Mouse (Mus musculus) cerebellum, adult 9-10 months (tissue): ENCODE data around the gene Ugt1a7c.
"Not testable (repeated sequence)": the region's sequence is repeated elsewhere in the genome, so short reads cannot be mapped to it uniquely, and the experiment has no call there.

ENCODE experiments used
- DNase-seq: peaks from one replicate; pipeline ENCODE4 v3.0.0; 2022

Gene Ugt1a7c

GRCm38 (mm10) chr1:88094941-88095492, at the start of gene Ugt1a7c:
Ugt1a7c (plus strand) TSS chr1:88095062.
- DNase-seq: no peak

GRCm38 (mm10) chr1:88047408-88047807, 47.5 kb upstream of the Ugt1a7c start:
- not testable (repeated sequence) for DNase-seq

GRCm38 (mm10) chr1:88055088-88055487, 39.8 kb upstream of the Ugt1a7c start, which contains the start of gene Ugt1a10:
Ugt1a10 (plus strand) TSS chr1:88055388.
- no peak for DNase-seq

GRCm38 (mm10) chr1:88066472-88067102, 28.3 kb upstream of the Ugt1a7c start:
- DNase-seq: not testable (repeated sequence)

- DNase-seq: no peak
Measured at GRCm38 (mm10) chr1:88070495-88070894, 24.4 kb upstream of the Ugt1a7c start, which contains the start of gene Ugt1a9. Ugt1a9 (plus strand) TSS chr1:88070800.

- no peak for DNase-seq
Measured at GRCm38 (mm10) chr1:88070902-88071301, 24.0 kb upstream of the Ugt1a7c start.

GRCm38 (mm10) chr1:88074471-88074870, 20.4 kb upstream of the Ugt1a7c start:
- DNase-seq: no peak

- no peak for DNase-seq
Measured at GRCm38 (mm10) chr1:88077128-88077527, 17.7 kb upstream of the Ugt1a7c start.

- DNase-seq: no peak
Measured at GRCm38 (mm10) chr1:88081670-88082069, 13.2 kb upstream of the Ugt1a7c start.

GRCm38 (mm10) chr1:88086125-88086524, 8.7 kb upstream of the Ugt1a7c start:
- DNase-seq: no peak

GRCm38 (mm10) chr1:88087513-88087912, 7.3 kb upstream of the Ugt1a7c start, which contains the start of gene Ugt1a8:
Ugt1a8 (plus strand) TSS chr1:88087813.
- DNase-seq: no peak

GRCm38 (mm10) chr1:88092341-88092740, 2.5 kb upstream of the Ugt1a7c start:
- no peak for DNase-seq

- DNase-seq: not testable (repeated sequence)
Measured at GRCm38 (mm10) chr1:88094270-88094676, 589 bp upstream of the Ugt1a7c start.

- DNase-seq: not testable (repeated sequence)
Measured at GRCm38 (mm10) chr1:88098546-88098945, 3.7 kb downstream of the Ugt1a7c start.

- DNase-seq: not testable (repeated sequence)
Measured at GRCm38 (mm10) chr1:88099691-88100090, 4.8 kb downstream of the Ugt1a7c start.

GRCm38 (mm10) chr1:88103019-88103418, 8.2 kb downstream of the Ugt1a7c start, which contains the start of gene Ugt1a6b:
Ugt1a6b (plus strand) TSS chr1:88103252.
- not testable (repeated sequence) for DNase-seq

GRCm38 (mm10) chr1:88103697-88104468, 9.0 kb downstream of the Ugt1a7c start:
- not testable (repeated sequence) for DNase-seq

GRCm38 (mm10) chr1:88104667-88105430, 10.0 kb downstream of the Ugt1a7c start:
- no peak for DNase-seq

GRCm38 (mm10) chr1:88105656-88106055, 10.8 kb downstream of the Ugt1a7c start:
- DNase-seq: no peak

- not testable (repeated sequence) for DNase-seq
Measured at GRCm38 (mm10) chr1:88109027-88109557, 14.2 kb downstream of the Ugt1a7c start.

GRCm38 (mm10) chr1:88109604-88110003, 14.7 kb downstream of the Ugt1a7c start:
- not testable (repeated sequence) for DNase-seq

GRCm38 (mm10) chr1:88112769-88113168, 17.9 kb downstream of the Ugt1a7c start:
- DNase-seq: not testable (repeated sequence)
